Mouse (Mus musculus) liver, embryonic 14.5 days (tissue): ENCODE data around the gene Il31ra.

Source experiments
- CTCF ChIP-seq: IDR thresholded peaks from 2 replicates; pipeline ENCODE4 v1.5.1; 2016; ENCODE audit warnings: antibody characterized with exemption, low read depth, control low read depth
- EP300 ChIP-seq: IDR thresholded peaks from 2 replicates; pipeline ENCODE4 v1.6.1; 2016; ENCODE audit warnings: antibody characterized with exemption, low read depth

GRCm38 (mm10) chr13:112473757-112474755, 120.1 kb downstream of the Il31ra start:
- no peak for TF ChIP-seq CTCF
- no peak for TF ChIP-seq EP300
